Mouse (Mus musculus): ENCODE results near the gene Plxna4.

Plxna4 gene

GRCm38 (mm10) chr6:32475958-32476357 is 112.0 kb downstream of the Plxna4 start:
- in situ Hi-C loops (cut with MboI, MseI), result no loop called here

- in situ Hi-C loops (cut with MboI, MseI), result no loop called here
Observed at GRCm38 (mm10) chr6:32472062-32472461, 115.9 kb downstream of the Plxna4 start.

- in situ Hi-C loops (cut with MboI, MseI), result no loop called here
Observed at GRCm38 (mm10) chr6:32471639-32472038, 116.4 kb downstream of the Plxna4 start.

- in situ Hi-C loops (cut with MboI, MseI), result no loop called here
Observed at GRCm38 (mm10) chr6:32469196-32469595, 118.8 kb downstream of the Plxna4 start.

- in situ Hi-C loops (cut with MboI, MseI), result no loop called here
Observed at GRCm38 (mm10) chr6:32465129-32465528, 122.9 kb downstream of the Plxna4 start.

- in situ Hi-C loops (cut with MboI, MseI), result no loop called here
Observed at GRCm38 (mm10) chr6:32464637-32465036, 123.4 kb downstream of the Plxna4 start.

- in situ Hi-C loops (cut with MboI, MseI), result no loop called here
Observed at GRCm38 (mm10) chr6:32464046-32464445, 123.9 kb downstream of the Plxna4 start.

GRCm38 (mm10) chr6:32460400-32460799 is 127.6 kb downstream of the Plxna4 start:
- in situ Hi-C loops (cut with MboI, MseI), result no loop called here

- in situ Hi-C loops (cut with MboI, MseI), result no loop called here
Observed at GRCm38 (mm10) chr6:32456641-32457040, 131.4 kb downstream of the Plxna4 start.

- in situ Hi-C loops (cut with MboI, MseI), result no loop called here
Observed at GRCm38 (mm10) chr6:32451851-32452250, 136.1 kb downstream of the Plxna4 start.

- in situ Hi-C loops (cut with MboI, MseI), result no loop called here
Observed at GRCm38 (mm10) chr6:32449237-32449963, 138.6 kb downstream of the Plxna4 start.

GRCm38 (mm10) chr6:32448787-32449186 is 139.2 kb downstream of the Plxna4 start:
- in situ Hi-C loops (cut with MboI, MseI), result no loop called here

GRCm38 (mm10) chr6:32446276-32446675 is 141.7 kb downstream of the Plxna4 start:
- in situ Hi-C loops (cut with MboI, MseI), result no loop called here

GRCm38 (mm10) chr6:32445246-32445645 is 142.7 kb downstream of the Plxna4 start:
- in situ Hi-C loops (cut with MboI, MseI), result no loop called here

GRCm38 (mm10) chr6:32444393-32444792 is 143.6 kb downstream of the Plxna4 start:
- in situ Hi-C loops (cut with MboI, MseI), result no loop called here

GRCm38 (mm10) chr6:32443679-32444078 is 144.3 kb downstream of the Plxna4 start:
- in situ Hi-C loops (cut with MboI, MseI), result no loop called here

GRCm38 (mm10) chr6:32439434-32439833 is 148.6 kb downstream of the Plxna4 start:
- in situ Hi-C loops (cut with MboI, MseI), result no loop called here

- in situ Hi-C loops (cut with MboI, MseI), result no loop called here
Observed at GRCm38 (mm10) chr6:32437219-32437618, 150.8 kb downstream of the Plxna4 start.

GRCm38 (mm10) chr6:32423124-32423523 is 164.9 kb downstream of the Plxna4 start:
- in situ Hi-C loops (cut with MboI, MseI), result no loop called here

- in situ Hi-C loops (cut with MboI, MseI), result no loop called here
Observed at GRCm38 (mm10) chr6:32420610-32421009, 167.4 kb downstream of the Plxna4 start.

GRCm38 (mm10) chr6:32417351-32417750 is 170.6 kb downstream of the Plxna4 start:
- in situ Hi-C loops (cut with MboI, MseI), result no loop called here

GRCm38 (mm10) chr6:32411325-32411724 is 176.7 kb downstream of the Plxna4 start:
- in situ Hi-C loops (cut with MboI, MseI), result no loop called here

GRCm38 (mm10) chr6:32409625-32410024 is 178.4 kb downstream of the Plxna4 start:
- in situ Hi-C loops (cut with MboI, MseI), result no loop called here
